Mouse (Mus musculus) embryonic facial prominence, embryonic 14.5 days (tissue): Measurements from ENCODE around the gene Gna15. TPM values are rescaled to one million over a fixed set of nuclear protein-coding genes. Genes with fewer than 3 reads are reported as not detected.

Experiments used
- ATAC-seq: fragments of 200-750 bp; cut with Nextera tagmentation; 2 replicates; pipeline ENCODE4 v1.8.0; 2017; ENCODE audit warnings: low read depth, moderate number of reproducible peaks, moderate TSS enrichment
- DNase-seq: peaks from one replicate; pipeline ENCODE4 v3.0.0-alpha.2; 2015; ENCODE audit warnings: low spot score
- H3K27ac ChIP-seq: fragments of 300-500 bp; sonication (generic); replicated peaks from 2 replicates; pipeline ENCODE4 v1.5.1; 2014; ENCODE audit warnings: low read depth, mild to moderate bottlenecking, low read length, moderate library complexity
- H3K27me3 ChIP-seq: fragments of 300-500 bp; sonication (generic); replicated peaks from 2 replicates; pipeline ENCODE4 v1.6.1; 2014; ENCODE audit warnings: low read length; ENCODE audit not compliant: control insufficient read depth, insufficient read depth
- H3K36me3 ChIP-seq: fragments of 300-500 bp; sonication (generic); 2 replicates; pipeline ENCODE4 v1.6.1; 2014; ENCODE audit warnings: low read length, mixed read lengths; ENCODE audit not compliant: control insufficient read depth, insufficient read depth
- H3K4me1 ChIP-seq: fragments of 300-500 bp; sonication (generic); 2 replicates; pipeline ENCODE4 v1.6.1; 2014; ENCODE audit warnings: antibody characterized with exemption, low read length; ENCODE audit not compliant: control insufficient read depth, insufficient read depth
- H3K4me2 ChIP-seq: fragments of 300-500 bp; sonication (generic); 2 replicates; pipeline ENCODE4 v1.6.1; 2014; ENCODE audit warnings: low read depth, mild to moderate bottlenecking, low read length, moderate library complexity, mixed read lengths
- H3K4me3 ChIP-seq: fragments of 300-500 bp; sonication (generic); 2 replicates; pipeline ENCODE4 v1.5.1; 2014; ENCODE audit warnings: low read depth, mild to moderate bottlenecking, low read length
- H3K9ac ChIP-seq: fragments of 300-500 bp; sonication (generic); 2 replicates; pipeline ENCODE4 v1.6.1; 2014; ENCODE audit warnings: low read depth, mild to moderate bottlenecking, low read length, moderate library complexity, mixed read lengths
- H3K9me3 ChIP-seq: fragments of 300-500 bp; sonication (generic); 2 replicates; pipeline ENCODE4 v1.6.1; 2016; ENCODE audit warnings: low read length; ENCODE audit not compliant: control insufficient read depth
- WGBS: fragments of 180-500 bp; shearing (Covaris S2); extraction: QIAGEN DNeasy Blood & Tissue Kit; methylation state at CpG from one replicate; pipeline ENCODE4 v1.1.7; 2014; 5-methylcytosine and 5-hydroxymethylcytosine counted together
- microRNA-seq: library from miRNA; unstranded; fragments of <30 nt; microRNA quantifications from one replicate; pipeline ENCODE4, GENCODE M21; 2016; ENCODE audit warnings: borderline number of aligned reads
- polyA plus RNA-seq: library from polyadenylated mRNA; unstranded; fragments of >200 nt; fragmentation: Nextera tagmentation; extraction: Ambion mirVana; gene quantifications from 2 replicates; pipeline ENCODE4 v1.2.1, GENCODE M21; 2014

Gna15 gene
- polyA plus RNA-seq, 1 experiment from 2014 or later: 3.1 TPM

- Histone ChIP-seq H3K9ac (no peak overlapping the region), H3K27ac (no peak overlapping the region), H3K9me3 (no peaks in the 10 kb centered on the region; the same call in 1 of the 2 replicates), H3K4me2 (no peak overlapping the region), H3K27me3 (peaks cover 85% of the 10 kb centered on the region), H3K4me3 (no peak overlapping the region), H3K4me1 (no peaks in the 10 kb centered on the region), H3K36me3 (no peaks in the 10 kb centered on the region)
- no peak for DNase-seq
- 58% methylated on average over 2 of the region's 2 CpGs for WGBS
- ATAC-seq: no peak
Observed at GRCm38 (mm10) chr10:81454106-81454505, 69.9 kb downstream of the Gna15 start.

- 0 out of 2 replicates have a peak overlapping the region, but pooled peaks have one; percentile 0 for H3K4me2 ChIP-seq
- H3K4me1 ChIP-seq: no peaks in the 10 kb centered on the region
- no peak overlapping the region for H3K4me3 ChIP-seq
- H3K27me3 ChIP-seq: peaks cover 75% of the 10 kb centered on the region
- H3K36me3 ChIP-seq: no peaks in the 10 kb centered on the region
- H3K9ac ChIP-seq: no peak overlapping the region
- ATAC-seq (no peak), DNase-seq (no peak)
- 4% methylated on average over 14 of the region's 14 CpGs for WGBS
- H3K27ac ChIP-seq: no peak overlapping the region
- no peaks in the 10 kb centered on the region for H3K9me3 ChIP-seq
Observed at GRCm38 (mm10) chr10:81452947-81453288, 71.1 kb downstream of the Gna15 start.

Small RNA genes within 50 kb of the gene (microRNA-seq; reads per million reads assigned to microRNA genes)
- gene Gm25595: not detected

Other genes with a start within 250 kb of the Gna15 start
- 8.1 and 9.9 TPM in 2 replicates for gene Tjp3, start 232.6 kb downstream of the Gna15 start, polyA plus RNA-seq
- 48.4 and 56.3 TPM in 2 replicates for gene Pip5k1c, start 231.3 kb downstream of the Gna15 start, polyA plus RNA-seq
- gene Cactin, start 203.1 kb downstream of the Gna15 start, polyA plus RNA-seq: 27.0 and 27.5 TPM in 2 replicates
- gene Tbxa2r, start 195.5 kb downstream of the Gna15 start, polyA plus RNA-seq: 6.7 and 8.7 TPM in 2 replicates
- gene Gipc3, start 181.0 kb downstream of the Gna15 start, polyA plus RNA-seq: 0.04 and 0.14 TPM in 2 replicates
- 66.8 and 78.7 TPM in 2 replicates for gene Hmg20b, start 173.7 kb downstream of the Gna15 start, polyA plus RNA-seq
- gene Mfsd12, start 166.7 kb downstream of the Gna15 start, polyA plus RNA-seq: 6.8 and 9.8 TPM in 2 replicates
- gene 4930404N11Rik, start 158.4 kb downstream of the Gna15 start, polyA plus RNA-seq: 0.31 and 0.71 TPM in 2 replicates
- gene Fzr1, start 145.7 kb downstream of the Gna15 start, polyA plus RNA-seq: 69.5 and 90.1 TPM in 2 replicates
- 61.4 and 67.1 TPM in 2 replicates for gene Dohh, start 139.8 kb downstream of the Gna15 start, polyA plus RNA-seq
- gene Gm48551, start 139.8 kb downstream of the Gna15 start, polyA plus RNA-seq: 2.4 and 2.6 TPM in 2 replicates
- 0.77 and 0.88 TPM in 2 replicates for gene Gm48552, start 135.2 kb downstream of the Gna15 start, polyA plus RNA-seq
- 3.9 and 4.1 TPM in 2 replicates for gene Smim24, start 131.2 kb downstream of the Gna15 start, polyA plus RNA-seq
- gene Nfic, start 68.6 kb downstream of the Gna15 start, polyA plus RNA-seq: 100.0 and 103 TPM in 2 replicates
- 1.4 and 1.9 TPM in 2 replicates for gene Celf5, start 41.5 kb downstream of the Gna15 start, polyA plus RNA-seq
- gene Ncln, start 27.8 kb downstream of the Gna15 start, polyA plus RNA-seq: 64.7 and 82.4 TPM in 2 replicates
- gene S1pr4, start 24.1 kb downstream of the Gna15 start, polyA plus RNA-seq: 0.65 and 0.73 TPM in 2 replicates
- 87.7 and 88.4 TPM in 2 replicates for gene Gna11, start 21.0 kb upstream of the Gna15 start, polyA plus RNA-seq
- gene Aes, start 35.3 kb upstream of the Gna15 start, polyA plus RNA-seq: 387 and 412 TPM in 2 replicates
- gene Tle2, start 50.3 kb upstream of the Gna15 start, polyA plus RNA-seq: 30.2 and 39.4 TPM in 2 replicates
- 17.1 and 17.8 TPM in 2 replicates for gene Tle6, start 76.8 kb upstream of the Gna15 start, polyA plus RNA-seq
- gene BC025920, start 82.0 kb upstream of the Gna15 start, polyA plus RNA-seq: 0.20 and 0.61 TPM in 2 replicates
- gene Sirt6, start 103.6 kb upstream of the Gna15 start, polyA plus RNA-seq: 24.4 and 29.0 TPM in 2 replicates
- gene Ankrd24, start 104.3 kb upstream of the Gna15 start, polyA plus RNA-seq: 7.2 and 7.3 TPM in 2 replicates
- 3.3 and 3.7 TPM in 2 replicates for gene Gm10778, start 124.8 kb upstream of the Gna15 start, polyA plus RNA-seq
- 13.1 and 16.2 TPM in 2 replicates for gene Zfp433, start 180.6 kb upstream of the Gna15 start, polyA plus RNA-seq
- gene Gm3055, start 246.9 kb upstream of the Gna15 start, polyA plus RNA-seq: 9.9 and 10.2 TPM in 2 replicates